Mouse (Mus musculus) v-Abl transformed pro-B cells (cell line): ENCODE results near the gene Rab21.
"Not testable (repeated sequence)": the region's sequence is repeated elsewhere in the genome, so short reads cannot be mapped to it uniquely, and the experiment has no call there.

ENCODE experiments used
- in situ Hi-C, 2 experiments: fragments of 400-800 bp; cut with MboI; formaldehyde crosslinking; loops; one replicate each; pipeline ENCODE4 v1.15.1; 2025; ENCODE audit not compliant: unreplicated experiment in 2 of 2

Rab21 gene

DNA sequence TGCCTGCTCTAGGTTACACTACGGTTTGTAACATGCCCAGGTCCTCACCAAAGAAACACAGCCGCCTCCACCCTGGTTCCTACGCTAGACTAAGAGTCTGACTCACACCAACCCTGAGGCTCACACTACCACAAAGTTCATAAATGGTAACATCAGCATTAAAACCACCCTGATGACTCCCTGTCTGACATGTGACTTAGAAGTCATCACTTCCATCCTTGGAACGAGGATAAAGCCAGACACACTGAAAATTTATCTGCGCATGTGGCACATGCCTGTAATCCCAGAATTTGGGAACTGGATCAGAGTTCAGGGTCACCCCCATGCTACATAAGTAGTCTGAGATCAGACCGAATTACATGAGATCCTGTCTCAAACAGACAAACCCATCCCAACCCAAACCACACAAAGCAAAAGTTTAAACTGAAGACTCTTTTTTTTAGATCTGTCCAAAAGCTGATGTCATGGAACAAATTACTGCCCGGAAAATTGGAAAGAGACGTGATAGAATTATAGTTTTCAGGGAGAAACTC is 17.1 kb upstream of the Rab21 start:
- in situ Hi-C loops: loop anchor here (25.0 kb wide), 2 partner anchors 855 to 980 kb away; no protein-coding TSS in a partner anchor

DNA sequence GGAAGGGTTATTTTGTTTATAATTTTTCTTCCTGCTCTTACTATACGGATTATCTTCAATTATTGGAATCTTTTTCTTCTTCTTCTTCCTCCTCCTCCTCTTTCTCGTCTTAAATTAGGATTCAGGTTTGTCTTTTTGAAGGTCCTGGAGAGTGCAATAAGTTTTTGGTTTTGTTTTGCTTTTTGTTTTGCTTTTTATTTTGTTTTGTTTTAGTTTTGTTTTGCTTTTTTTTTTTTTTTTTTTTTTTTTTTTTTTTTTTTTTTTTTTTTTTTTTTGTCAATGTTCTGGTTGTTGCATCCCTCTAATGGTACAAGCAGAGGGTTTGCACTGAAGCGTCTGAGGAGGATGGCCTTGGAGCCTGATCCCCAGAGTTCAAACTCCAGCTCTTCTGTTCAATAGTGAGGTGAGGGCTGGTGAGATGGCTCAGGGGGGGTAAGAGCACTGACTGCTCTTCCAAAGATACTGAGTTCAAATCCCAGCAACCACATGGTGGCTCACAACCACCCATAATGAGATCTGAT is 13.7 kb upstream of the Rab21 start:
- in situ Hi-C loops: loop anchor here (5.0 to 25.0 kb wide), 4 partner anchors 76 to 983 kb away; no protein-coding TSS in a partner anchor

DNA sequence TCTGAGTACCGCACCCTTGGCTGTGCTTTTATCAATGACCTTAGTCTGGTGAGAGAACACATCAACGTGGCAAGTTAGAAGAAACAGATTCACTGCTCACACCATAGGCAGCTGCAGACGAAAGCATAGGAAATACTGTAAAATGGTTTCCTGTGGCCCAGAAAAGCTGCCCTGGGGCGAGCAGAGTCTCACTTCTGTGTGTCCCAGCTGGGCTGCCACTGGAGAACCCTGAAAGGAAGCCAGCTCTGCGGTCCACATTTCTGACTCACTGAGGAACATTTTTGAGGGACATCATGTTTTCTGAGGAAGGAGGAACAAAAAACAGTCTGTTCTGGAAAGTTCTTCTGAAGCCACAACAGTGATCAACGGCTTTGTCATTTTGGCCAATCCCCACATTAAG is 13.1 kb upstream of the Rab21 start:
- in situ Hi-C loops: loop anchor here (5.0 to 25.0 kb wide), 4 partner anchors 76 to 984 kb away; no protein-coding TSS in a partner anchor

DNA sequence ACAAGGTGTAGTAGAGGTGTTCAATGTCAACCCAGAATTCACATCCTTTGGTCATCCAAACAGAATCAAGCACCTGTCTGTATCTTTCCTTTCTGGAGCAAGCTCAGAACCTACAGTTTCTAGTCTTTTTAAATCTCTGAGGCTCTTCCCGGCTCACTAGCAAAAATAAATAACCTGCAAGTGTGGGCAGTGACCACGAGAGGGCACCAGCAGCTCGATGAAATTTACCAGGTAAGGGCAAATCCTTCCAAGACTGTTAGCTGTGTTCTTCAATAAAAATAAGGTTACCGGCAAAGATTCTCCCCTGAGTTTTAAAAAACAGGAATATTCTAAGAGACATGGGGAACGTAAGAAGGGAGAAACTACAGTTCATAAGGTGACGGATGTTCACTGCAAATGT is 7.9 kb upstream of the Rab21 start:
- in situ Hi-C loops: loop anchor here (5.0 to 10.0 kb wide), 3 partner anchors 82 to 874 kb away; no protein-coding TSS in a partner anchor

DNA sequence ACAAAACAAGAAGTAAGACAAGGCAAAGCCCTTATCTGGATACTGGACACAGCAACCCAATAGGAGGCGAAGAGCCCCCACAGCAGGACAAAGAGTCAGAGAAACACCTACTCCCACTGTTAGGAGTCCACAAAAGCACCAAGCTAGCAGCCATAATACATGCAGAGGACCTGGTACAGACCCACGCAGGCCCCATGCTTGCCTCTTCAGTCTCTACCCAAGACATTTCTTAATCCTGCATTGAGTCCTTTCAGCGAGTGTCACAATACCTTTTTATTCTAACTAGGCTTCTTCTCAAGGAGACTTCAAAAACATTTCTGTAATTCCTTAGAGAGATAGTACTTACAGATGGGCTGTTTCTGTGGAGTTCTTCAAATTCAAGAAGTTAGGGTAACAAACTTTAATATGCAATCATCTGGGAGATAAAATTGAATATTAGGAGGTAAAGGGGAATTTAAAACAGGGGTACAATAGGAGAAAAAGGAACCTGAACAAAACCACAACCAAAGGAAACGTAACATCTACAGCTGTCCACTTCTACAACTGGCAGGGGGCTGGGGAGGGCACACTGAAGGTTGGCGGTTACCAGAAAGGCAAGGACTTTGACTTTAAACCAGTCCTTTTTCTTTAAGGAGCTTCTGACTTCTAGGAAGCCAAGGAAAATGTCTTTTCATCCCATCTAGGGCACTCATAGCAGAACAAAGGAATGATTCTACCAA is 6.1 kb upstream of the Rab21 start:
- in situ Hi-C loops: loop anchor here (5.0 to 10.0 kb wide), 3 partner anchors 83 to 876 kb away; no protein-coding TSS in a partner anchor

DNA sequence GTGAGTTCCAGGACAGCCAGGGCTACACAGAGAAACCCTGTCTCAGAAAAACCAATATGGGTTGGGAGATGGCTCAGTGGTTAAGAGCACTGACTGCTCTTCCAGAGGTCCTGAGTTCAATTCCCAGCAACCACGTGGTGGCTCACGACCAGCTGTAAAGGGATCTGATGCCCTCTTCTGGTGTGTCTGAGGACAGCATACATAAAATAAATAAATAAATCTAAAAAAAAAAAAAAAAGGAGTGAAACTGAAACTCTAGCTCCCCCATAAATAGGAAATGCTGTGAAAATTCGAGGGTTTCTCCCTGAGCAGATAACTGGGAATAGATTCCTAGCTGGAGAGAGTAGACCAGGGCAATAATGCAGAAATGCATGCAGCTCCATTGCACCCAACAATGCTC is 3.0 kb upstream of the Rab21 start:
- in situ Hi-C loops: not testable (repeated sequence)

DNA sequence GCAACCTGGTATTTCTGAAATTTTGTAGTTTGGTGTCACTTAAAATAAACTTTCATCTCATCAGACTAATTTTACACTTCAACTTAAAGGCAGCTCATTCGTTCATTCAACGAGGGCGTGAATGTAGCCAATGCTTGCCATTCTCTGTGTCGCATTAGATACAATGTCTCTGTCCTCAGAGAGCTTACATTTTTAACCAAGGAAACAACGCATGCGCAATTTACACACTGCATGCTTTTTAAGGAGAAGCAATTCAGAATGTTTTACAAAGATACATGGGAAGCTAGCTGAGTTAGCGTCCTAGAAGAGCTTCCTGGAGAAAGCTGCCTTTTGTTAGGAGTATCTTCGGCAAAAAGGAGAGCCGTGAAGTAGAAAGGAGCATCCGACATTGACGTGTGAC is 919 bp upstream of the Rab21 start:
- in situ Hi-C loops: no loop called here

DNA sequence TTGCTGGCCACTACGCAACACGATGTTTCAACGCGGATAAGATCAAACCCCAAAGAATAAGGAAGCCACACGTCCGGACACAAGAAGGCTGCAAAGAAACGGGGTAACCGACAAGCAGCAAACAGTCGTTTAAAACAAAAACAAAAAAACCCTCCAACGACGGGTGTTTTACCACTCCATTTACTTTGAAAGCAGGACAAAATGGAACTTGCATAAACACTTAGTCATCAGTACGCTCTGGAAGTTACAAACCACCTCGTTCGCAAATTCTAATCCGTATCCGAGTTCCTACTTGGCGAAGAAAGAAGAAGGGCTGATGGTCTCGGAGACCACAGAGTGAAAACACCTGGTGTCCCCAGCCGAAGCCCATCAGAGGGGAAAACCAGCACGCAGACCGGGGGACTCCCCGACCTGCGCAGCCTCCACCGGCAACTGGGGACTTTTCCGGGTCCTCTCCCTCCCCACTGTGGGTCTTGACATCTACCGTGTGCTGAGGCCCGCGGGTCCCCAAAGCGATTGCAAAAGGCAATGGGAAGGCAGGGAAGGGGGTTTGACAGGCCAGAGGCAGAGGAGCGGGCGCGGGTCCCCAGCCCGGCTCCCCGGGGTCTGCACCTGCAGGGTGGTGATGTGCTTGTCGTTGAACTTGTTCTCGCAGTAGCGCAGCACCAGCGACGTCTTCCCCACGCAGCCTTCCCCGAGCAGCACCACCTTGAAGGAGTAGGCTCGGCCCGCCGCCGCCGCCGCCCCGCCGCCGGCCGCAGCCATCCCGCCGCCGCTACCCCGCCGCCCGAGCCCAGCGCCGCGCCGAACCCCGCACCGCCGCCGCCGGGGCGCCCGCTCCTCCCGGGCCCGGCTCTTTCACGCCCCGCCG is 577 bp downstream of the Rab21 start:
- in situ Hi-C loops: loop anchor here in 1 of 2 experiments (5.0 kb wide), 2 partner anchors 72 to 73 kb away; no protein-coding TSS in a partner anchor

DNA sequence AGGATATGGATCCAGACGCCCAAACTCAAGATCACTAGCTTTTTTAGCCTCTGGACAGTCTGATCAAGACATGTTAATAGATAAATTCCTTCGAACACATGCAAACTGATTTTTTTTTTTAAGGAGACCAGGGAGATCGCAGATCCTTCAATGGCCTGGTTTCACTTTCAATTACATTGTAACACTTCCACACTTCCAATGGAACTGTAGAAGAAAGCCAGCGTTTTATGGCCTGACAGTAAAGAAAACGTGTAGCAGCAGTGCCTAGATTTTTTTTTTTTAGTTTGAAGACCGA is 1.2 kb downstream of the Rab21 start:
- in situ Hi-C loops: loop anchor here in 1 of 2 experiments (5.0 kb wide), 2 partner anchors 72 to 73 kb away; no protein-coding TSS in a partner anchor

DNA sequence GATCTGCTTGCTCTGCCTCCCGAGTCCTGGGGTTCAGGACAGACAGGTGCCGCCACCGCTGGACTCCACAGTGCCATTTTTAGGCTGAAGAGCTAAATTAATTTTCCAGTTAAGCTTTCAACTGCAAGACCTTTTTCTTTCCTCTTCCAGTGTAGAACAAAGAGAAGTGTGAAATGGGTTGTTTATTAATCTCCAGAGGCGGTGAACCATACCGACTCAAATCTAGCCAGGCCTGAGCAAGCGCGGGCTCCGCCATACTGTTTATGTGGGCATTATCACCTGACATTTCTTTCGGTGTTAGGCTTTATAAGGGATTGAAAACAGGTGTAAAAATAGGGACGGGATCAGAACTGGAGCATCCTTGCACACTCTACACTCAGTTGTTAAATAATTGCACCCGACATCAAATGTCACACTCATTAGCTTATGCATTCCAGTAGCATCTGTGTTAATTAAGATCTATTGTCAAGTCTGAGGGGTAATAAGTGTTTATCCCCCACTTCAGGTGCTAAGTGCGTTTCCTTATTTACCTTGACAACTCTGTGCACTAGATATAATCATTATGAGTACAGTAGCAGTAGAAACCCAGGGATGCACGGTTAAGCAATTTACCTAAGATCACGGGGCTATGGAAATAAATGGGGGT is 1.6 kb downstream of the Rab21 start:
- in situ Hi-C loops: loop anchor here in 1 of 2 experiments (5.0 kb wide), 2 partner anchors 71 to 74 kb away; no protein-coding TSS in a partner anchor

DNA sequence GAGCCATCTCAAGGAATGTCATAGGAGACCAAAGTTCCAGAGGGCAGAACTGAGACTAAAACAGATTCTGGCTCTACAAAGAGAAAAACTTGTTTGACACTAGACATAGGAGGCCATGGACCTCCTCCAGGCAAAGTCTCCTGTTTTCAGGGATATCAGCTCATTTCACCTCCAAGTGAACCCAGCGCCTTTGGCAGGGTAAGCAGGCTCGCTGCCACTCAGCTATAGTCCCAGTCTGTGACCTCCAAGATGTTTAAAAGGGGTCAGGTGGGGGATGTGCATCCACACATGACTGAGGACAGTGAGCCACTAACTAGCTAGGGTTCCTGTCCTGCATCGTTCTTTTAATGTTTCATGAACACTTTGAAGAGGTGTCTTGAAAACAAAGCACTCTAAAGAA is 2.7 kb downstream of the Rab21 start:
- in situ Hi-C loops: loop anchor here in 1 of 2 experiments (5.0 kb wide), 2 partner anchors 70 to 75 kb away; no protein-coding TSS in a partner anchor

DNA sequence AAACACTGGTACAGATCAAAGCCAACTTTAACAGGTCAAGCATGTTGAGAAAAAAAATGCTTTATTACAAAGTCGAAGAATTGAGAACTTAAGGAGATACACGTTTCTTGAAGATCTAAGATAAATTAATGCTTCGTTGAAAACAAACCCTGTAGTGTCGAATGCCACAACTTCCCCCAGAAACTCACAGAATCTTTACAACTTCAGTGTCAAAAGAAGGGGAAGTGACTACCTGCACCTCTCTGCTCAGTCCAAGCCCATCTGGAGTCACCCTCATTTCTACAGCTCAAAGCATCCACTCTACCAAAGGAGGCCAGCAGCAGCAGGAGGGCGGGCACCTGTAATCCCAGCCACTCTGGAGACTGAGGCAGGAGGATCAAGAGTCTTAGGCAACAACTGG is 3.2 kb downstream of the Rab21 start:
- in situ Hi-C loops: loop anchor here in 1 of 2 experiments (5.0 kb wide), 2 partner anchors 70 to 75 kb away; no protein-coding TSS in a partner anchor

DNA sequence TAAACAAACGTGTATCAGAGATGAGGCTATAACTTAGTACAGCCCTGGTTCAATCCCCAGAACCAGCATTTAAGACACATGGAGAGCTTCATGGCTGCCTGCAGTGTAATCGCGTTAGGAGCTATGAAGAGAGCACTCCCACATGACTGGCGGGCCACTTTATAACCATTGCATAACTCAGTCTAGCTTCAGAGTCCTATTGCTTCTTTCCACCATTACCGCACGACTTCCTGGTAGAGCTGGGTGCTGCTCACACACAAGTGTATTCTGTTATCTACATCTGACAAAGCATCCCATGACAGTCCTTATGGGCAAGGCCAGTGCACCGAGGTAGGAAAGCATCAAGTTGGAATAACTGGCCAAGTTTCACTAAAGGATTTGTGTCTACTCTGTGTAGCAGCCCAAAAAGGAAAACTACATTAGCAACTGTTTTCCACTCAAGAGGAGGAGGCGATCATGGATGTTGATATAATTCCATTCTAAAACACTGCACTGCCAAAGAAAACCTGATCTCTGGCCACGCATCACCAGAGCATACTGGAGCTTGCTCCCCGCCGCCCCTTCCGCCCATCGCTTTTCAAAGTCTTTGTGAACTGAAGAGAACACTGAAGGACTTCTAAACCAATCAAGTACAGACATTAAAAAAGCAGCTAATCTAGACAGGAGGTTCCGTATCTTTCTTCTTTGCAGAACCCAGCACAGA is 4.0 kb downstream of the Rab21 start:
- in situ Hi-C loops: loop anchor here in 1 of 2 experiments (5.0 kb wide), 2 partner anchors 69 to 76 kb away; no protein-coding TSS in a partner anchor

DNA sequence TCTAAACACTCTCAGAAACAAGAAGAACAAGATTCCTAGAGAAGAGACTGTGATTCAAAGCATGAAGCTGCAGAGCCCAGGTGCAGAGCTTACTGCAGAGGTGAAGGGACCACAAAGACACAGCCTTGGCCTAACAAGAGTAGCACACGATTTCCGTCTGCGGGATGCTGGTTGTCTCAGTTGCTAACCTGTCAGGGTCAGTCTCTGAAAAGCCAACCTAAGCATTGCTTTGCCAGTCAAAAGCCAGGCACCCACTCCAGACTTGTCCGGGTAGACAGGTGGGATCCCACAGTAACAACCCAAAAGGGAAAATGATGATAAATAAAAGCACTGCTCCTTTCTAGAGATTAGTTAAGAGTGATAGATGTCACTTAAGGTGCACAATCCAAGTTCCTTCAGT is 6.2 kb downstream of the Rab21 start:
- in situ Hi-C loops: no loop called here

DNA sequence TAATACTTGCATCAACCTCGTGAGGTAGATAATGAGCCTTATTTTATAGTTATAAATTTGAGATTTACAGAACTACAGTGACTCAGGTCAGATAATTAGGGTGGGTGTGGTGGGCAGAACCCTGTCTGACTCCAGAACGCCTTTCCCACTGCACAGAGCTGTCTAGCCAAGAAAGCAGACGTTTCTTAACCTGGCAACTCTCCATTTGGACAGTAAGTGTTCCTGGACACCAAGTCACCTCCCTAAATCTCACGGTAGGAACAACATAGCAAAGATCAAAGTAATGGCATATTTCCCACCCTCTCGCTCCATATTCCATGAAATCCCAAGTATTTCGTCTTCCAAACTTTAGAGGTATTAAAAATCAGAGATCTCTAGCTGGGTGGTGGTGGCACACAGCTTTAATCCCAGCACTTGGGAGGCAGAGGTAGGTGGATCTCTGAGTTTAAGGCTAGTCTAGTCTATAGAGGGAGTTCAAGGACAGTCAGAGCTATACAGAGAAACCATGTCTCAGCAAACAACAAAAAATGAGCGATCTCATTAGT is 8.0 kb downstream of the Rab21 start:
- in situ Hi-C loops: no loop called here

DNA sequence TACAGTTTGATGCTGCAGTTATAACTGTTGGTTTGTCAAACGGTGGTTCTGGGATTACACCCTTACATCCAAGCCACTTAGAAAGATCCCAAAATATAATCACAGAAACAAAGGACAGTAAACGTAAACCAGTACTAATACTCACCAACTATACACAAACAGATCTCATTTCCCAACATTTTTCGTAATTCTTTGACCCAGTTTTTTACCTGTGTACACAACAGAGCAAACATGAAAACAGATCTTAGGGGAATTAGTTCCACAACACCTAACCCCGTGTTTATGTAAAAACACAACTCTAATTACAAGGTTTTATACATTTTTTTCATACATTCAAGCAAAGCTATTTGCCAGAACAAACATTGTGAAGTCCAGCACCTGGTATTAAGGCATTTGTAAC is 16.7 kb downstream of the Rab21 start:
- in situ Hi-C loops: no loop called here

DNA sequence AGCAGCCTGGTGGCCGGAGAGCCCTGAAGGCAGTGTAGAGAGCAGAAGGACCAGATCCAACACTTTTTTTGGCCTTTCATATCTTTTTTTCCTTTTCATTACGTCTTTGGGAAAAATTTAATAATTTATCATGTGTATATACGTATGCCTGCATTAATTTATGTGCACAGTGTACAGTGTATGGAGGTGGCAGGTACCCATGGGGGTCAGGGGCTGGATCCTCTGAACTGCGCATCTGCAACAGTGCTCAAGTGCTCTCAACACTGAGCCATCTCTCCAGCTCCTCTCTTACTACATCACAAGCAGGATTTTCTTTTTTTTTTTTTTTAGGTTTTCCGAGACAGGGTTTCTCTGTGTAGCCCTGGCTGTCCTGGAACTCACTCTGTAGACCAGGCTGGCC is 17.8 kb downstream of the Rab21 start:
- in situ Hi-C loops: no loop called here

DNA sequence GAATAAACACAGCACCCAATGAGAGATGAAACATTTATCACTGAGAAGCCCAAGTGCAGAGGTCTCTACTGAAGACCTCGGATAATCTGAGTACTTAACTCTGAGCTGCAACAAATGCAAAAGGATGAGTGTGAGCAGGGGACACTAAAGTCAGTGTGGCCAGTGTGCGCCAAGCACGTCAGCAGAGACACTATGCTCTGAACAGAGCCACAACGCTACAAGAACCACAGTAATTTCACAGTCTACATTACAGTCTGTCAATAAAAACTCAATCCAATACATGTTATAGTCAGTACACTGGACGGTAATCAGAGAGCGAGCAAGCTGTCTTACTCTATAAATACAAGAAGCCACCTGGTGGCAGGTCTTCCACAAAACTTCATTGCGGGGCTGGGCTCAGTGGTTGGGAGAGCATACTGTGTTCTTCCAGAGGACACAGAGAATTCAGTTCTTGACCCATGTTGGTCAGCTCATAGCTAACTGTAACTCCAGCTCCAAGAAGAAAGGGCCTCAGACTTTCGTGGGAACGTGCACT is 18.9 kb downstream of the Rab21 start:
- in situ Hi-C loops: no loop called here

DNA sequence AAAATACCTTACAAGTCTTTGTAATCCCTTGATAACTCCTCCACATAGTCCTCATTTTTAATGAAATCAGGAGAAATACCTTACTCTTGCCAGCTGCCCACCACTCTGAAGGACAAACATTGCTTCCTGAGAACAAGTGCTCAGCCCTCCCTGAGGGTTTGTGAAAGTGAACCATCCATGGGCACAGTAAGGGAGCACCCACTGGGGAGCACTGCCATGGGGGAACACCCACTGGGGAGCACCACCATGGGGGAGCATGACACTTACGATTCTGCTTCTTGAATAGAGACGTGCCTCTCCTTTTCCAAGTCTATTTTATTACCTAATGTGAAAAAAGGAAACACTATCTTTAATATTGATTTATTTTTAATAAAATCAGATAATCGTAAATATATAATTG is 20.2 kb downstream of the Rab21 start:
- in situ Hi-C loops: no loop called here
